Mouse (Mus musculus) B cell, adult 67 days (primary cell): Measurements from ENCODE around the gene Cxcl3. TPM values are rescaled to one million over a fixed set of nuclear protein-coding genes. Genes with fewer than 3 reads are reported as not detected.

ENCODE experiments used
- total RNA-seq, 2 experiments: library from RNA; stranded (reverse); gene quantifications; 4 replicates each; pipeline ENCODE4 v1.2.4; 2023

Gene Cxcl3
- not detected for total RNA-seq

GRCm38 (mm10) chr5:90785659-90786588 is at the start of gene Cxcl3:
TSS of gene Cxcl3 (plus strand) at chr5:90786103.

GRCm38 (mm10) chr5:90759077-90760065 is 26.5 kb upstream of the Cxcl3 start, which contains the start of gene Cxcl5:
TSS of gene Cxcl5 (plus strand) at chr5:90759360.

GRCm38 (mm10) chr5:90768218-90768617 is 17.7 kb upstream of the Cxcl3 start, which contains the start of gene Ppbp:
TSS of gene Ppbp (plus strand) at chr5:90768518.

GRCm38 (mm10) chr5:90771880-90772653 is 13.8 kb upstream of the Cxcl3 start, which contains the start of gene Pf4:
TSS of gene Pf4 (plus strand) at chr5:90772435.

GRCm38 (mm10) chr5:90794195-90794625 is 8.3 kb downstream of the Cxcl3 start, which contains the start of gene Cxcl15:
TSS of gene Cxcl15 (plus strand) at chr5:90794534.

Other genes starting within 250 kb of the Cxcl3 start
- not detected for gene 5830473C10Rik, start 225.0 kb upstream of the Cxcl3 start, total RNA-seq
- 1 to 10 TPM; 2.6 to 5.3 TPM for gene Rassf6, start 145.4 kb upstream of the Cxcl3 start, total RNA-seq
- gene Cxcl5, start 26.7 kb upstream of the Cxcl3 start, total RNA-seq: not detected
- gene Ppbp, start 17.6 kb upstream of the Cxcl3 start, total RNA-seq: under 1 TPM; 0.52 to 0.53 TPM
- not detected for gene Pf4, start 13.7 kb upstream of the Cxcl3 start, total RNA-seq
- gene Cxcl15, start 8.4 kb downstream of the Cxcl3 start, total RNA-seq: not detected
- gene Cxcl1, start 105.1 kb downstream of the Cxcl3 start, total RNA-seq: not detected
- gene Cxcl2, start 117.8 kb downstream of the Cxcl3 start, total RNA-seq: under 1 TPM in 1 of 2 experiments, not detected in 1; 0.29 TPM
- 1 to 10 TPM; 1.7 to 1.9 TPM for gene Mthfd2l, start 145.0 kb downstream of the Cxcl3 start, total RNA-seq
- not detected for gene Epgn, start 241.4 kb downstream of the Cxcl3 start, total RNA-seq